Mouse (Mus musculus): Measurements from ENCODE around the gene Padi2. TPM values are rescaled to one million over a fixed set of nuclear protein-coding genes. Genes with fewer than 3 reads are reported as not detected.

Gene Padi2
- polyA plus RNA-seq, 1 experiment from 2014 or later = 0.89 TPM

- H3K27ac ChIP-seq (replicated peaks) = no peak overlapping the region
- 88% methylated on average over 8 of the region's 8 CpGs for WGBS
These were observed 34.1 kb upstream of the Padi2 start for GRCm38 (mm10) chr4:140871851-140872685.

GRCm38 (mm10) chr4:140872686-140872992, 33.5 kb upstream of the Padi2 start:
- no peaks in the 10 kb centered on the region for H3K36me3 ChIP-seq
- peaks cover 18% of the 10 kb centered on the region; the same call in 1 of the 2 replicates for H3K27me3 ChIP-seq
- H3K9me3 ChIP-seq = no peaks in the 10 kb centered on the region
- peaks cover 12% of the 10 kb centered on the region for H3K4me1 ChIP-seq
- WGBS = 87% methylated on average over 5 of the region's 5 CpGs
- H3K4me3 ChIP-seq = no peak overlapping the region
- no peak overlapping the region for H3K9ac ChIP-seq (replicated peaks)
- ATAC-seq (ENCODE audit: low FRiP score, low read depth) = no peak
- H3K27ac ChIP-seq (replicated peaks) = no peak overlapping the region
- H3K4me2 ChIP-seq (replicated peaks) = no peak overlapping the region

More at GRCm38 (mm10) chr4:140871851-140872685, 34.1 kb upstream of the Padi2 start:
- Histone ChIP-seq H3K9ac (replicated peaks) (no peak overlapping the region), H3K4me2 (replicated peaks) (no peak overlapping the region), H3K9me3 (no peaks in the 10 kb centered on the region), H3K4me3 (no peak overlapping the region), H3K27me3 (peaks cover 18% of the 10 kb centered on the region; the same call in 1 of the 2 replicates), H3K36me3 (no peaks in the 10 kb centered on the region), H3K4me1 (peaks cover 12% of the 10 kb centered on the region)
- no peak for ATAC-seq (ENCODE audit: low FRiP score, low read depth)

DNA sequence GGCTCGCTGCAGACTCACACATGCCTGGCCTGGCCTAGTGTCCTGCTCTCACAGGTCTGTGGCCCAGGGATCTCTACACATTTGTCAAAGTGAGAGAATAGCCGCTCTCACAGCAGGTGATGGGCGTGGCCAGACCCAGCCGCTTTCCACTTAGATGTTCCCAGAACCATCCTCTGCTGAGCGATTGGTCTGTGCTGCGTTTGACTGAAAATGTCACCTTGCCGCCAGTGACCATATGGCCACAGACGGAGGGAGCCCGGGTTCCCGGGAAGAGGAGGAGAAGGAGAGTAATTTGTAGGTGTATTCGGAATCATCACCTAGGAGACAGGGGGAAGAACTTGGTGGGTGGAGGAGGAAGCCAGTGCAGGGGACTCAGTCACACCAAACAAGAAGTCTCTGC, 33.1 kb upstream of the Padi2 start:
- 79% methylated on average over 11 of the region's 11 CpGs for WGBS
- H3K4me2 ChIP-seq (replicated peaks) = no peak overlapping the region
- H3K9ac ChIP-seq (replicated peaks) = no peak overlapping the region
- H3K4me1 ChIP-seq = peaks cover 10% of the 10 kb centered on the region
- ATAC-seq (ENCODE audit: low FRiP score, low read depth) = no peak
- H3K27ac ChIP-seq (replicated peaks) = no peak overlapping the region
- H3K4me3 ChIP-seq = no peak overlapping the region
- H3K9me3 ChIP-seq = no peaks in the 10 kb centered on the region
- H3K27me3 ChIP-seq = peaks cover 18% of the 10 kb centered on the region; the same call in 1 of the 2 replicates
- H3K36me3 ChIP-seq = no peaks in the 10 kb centered on the region

DNA sequence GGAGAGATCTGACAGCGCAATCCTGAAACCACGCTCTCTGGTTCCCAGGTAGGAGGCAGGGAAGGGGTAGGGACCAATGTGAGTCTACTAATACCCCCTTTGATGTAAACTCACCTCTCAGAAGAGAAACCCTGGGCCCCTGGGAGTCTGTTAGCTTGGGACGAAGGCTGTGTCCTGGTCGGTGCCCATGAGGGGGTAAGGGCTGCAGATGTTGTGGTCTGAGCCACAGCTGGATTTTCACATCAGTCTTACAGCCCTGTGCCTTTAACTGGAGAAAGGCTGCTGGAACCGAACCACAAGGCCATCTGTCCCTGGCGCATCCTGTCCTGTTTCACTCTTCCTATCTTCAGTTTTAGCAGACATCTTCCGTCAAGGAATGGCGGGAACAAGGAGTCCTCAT, 30.0 kb upstream of the Padi2 start:
- no peak for ATAC-seq (ENCODE audit: low FRiP score, low read depth)

DNA sequence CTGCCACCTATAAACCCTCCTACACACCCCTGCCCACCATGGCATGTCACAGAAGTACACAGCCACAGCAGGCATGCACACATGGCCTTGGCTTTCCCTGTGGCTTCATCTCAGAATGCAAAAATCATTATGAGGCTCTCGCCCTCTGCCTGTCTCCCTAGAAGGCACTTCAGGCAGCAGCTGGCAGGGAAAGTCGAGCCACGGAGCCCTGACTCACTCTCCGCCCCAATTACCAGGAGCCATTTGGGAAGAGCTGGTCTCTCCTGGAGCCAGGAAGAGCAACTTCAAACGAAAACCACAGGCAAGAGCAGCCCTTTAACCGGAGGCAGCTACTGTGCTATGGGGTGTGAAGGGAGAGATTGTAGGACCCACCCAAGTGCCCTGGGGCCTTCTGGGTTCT, 29.5 kb upstream of the Padi2 start:
- Histone ChIP-seq H3K9me3 (0 out of 2 replicates have a peak, but pooled peaks cover under 1% of the 10 kb centered on the region), H3K27ac (replicated peaks) (no peak overlapping the region), H3K4me2 (replicated peaks) (no peak overlapping the region), H3K9ac (replicated peaks) (no peak overlapping the region), H3K27me3 (no peaks in the 10 kb centered on the region), H3K4me1 (peaks cover 3% of the 10 kb centered on the region; the same call in 1 of the 2 replicates), H3K36me3 (no peaks in the 10 kb centered on the region), H3K4me3 (no peak overlapping the region)
- WGBS = 74% methylated on average over 6 of the region's 6 CpGs
- no peak for ATAC-seq (ENCODE audit: low FRiP score, low read depth)

More for the DNA sequence above, 30.0 kb upstream of the Padi2 start:
- H3K27ac ChIP-seq (replicated peaks) = no peak overlapping the region
- no peak overlapping the region for H3K9ac ChIP-seq (replicated peaks)
- 0 out of 2 replicates have a peak, but pooled peaks cover 2% of the 10 kb centered on the region for H3K27me3 ChIP-seq
- H3K4me2 ChIP-seq (replicated peaks) = no peak overlapping the region
- peaks cover 3% of the 10 kb centered on the region; the same call in 1 of the 2 replicates for H3K4me1 ChIP-seq
- WGBS = 90% methylated on average over 8 of the region's 8 CpGs
- H3K4me3 ChIP-seq = no peak overlapping the region
- no peaks in the 10 kb centered on the region for H3K36me3 ChIP-seq
- no peaks in the 10 kb centered on the region for H3K9me3 ChIP-seq

DNA sequence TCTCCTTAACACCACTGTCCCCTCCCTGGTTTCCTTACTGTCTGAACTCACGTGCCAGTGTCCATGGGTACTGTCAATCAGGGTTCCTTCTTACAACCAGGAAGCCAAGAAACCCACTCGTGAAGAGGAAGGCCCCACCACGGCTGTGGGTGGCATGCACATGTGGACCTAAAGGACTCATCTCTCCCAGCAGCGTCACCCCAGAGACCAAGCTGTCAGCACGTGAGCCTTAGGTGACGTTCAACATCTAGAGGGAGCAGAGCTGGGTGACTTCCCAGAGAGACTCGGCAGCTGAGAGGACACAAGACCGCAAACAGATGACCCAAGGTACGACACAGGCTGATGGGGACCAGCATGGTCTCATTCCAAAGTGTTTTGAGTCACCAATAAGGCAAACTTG, 28.7 kb upstream of the Padi2 start:
- no peaks in the 10 kb centered on the region for H3K27me3 ChIP-seq
- no peaks in the 10 kb centered on the region for H3K36me3 ChIP-seq
- no peak for ATAC-seq (ENCODE audit: low FRiP score, low read depth)
- peaks cover 8% of the 10 kb centered on the region for H3K9me3 ChIP-seq
- H3K27ac ChIP-seq (replicated peaks) = no peak overlapping the region
- H3K4me2 ChIP-seq (replicated peaks) = no peak overlapping the region
- 80% methylated on average over 9 of the region's 9 CpGs for WGBS
- peaks cover 3% of the 10 kb centered on the region; the same call in 1 of the 2 replicates for H3K4me1 ChIP-seq
- H3K9ac ChIP-seq (replicated peaks) = no peak overlapping the region
- H3K4me3 ChIP-seq = no peak overlapping the region

DNA sequence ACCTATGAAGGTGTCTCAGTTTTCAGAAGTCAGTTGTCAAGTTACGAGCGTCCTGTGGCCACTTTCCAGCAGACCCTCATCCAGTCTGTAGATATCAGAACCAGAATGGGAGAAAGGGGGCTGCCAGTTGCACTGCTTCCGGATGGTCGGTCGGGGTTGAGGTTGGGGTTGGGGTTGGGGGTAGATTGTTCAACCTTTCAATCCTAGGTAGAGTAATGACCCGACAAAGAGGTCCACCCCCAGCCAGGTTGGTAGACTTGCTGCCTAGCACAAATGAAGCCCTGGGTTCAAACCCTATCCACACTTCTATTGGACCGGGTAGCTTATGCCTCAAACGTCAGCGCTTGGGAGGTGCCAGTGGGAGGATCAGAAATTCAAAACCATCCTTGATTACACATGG, 27.5 kb upstream of the Padi2 start:
- H3K9ac ChIP-seq (replicated peaks) = no peak overlapping the region
- no peaks in the 10 kb centered on the region for H3K27me3 ChIP-seq
- no peak for ATAC-seq (ENCODE audit: low FRiP score, low read depth)
- no peaks in the 10 kb centered on the region for H3K36me3 ChIP-seq
- H3K4me3 ChIP-seq = no peak overlapping the region
- H3K4me1 ChIP-seq = peaks cover 3% of the 10 kb centered on the region; the same call in 1 of the 2 replicates
- 91% methylated on average over 9 of the region's 9 CpGs for WGBS
- peaks cover 8% of the 10 kb centered on the region for H3K9me3 ChIP-seq
- H3K27ac ChIP-seq (replicated peaks) = no peak overlapping the region
- H3K4me2 ChIP-seq (replicated peaks) = no peak overlapping the region

DNA sequence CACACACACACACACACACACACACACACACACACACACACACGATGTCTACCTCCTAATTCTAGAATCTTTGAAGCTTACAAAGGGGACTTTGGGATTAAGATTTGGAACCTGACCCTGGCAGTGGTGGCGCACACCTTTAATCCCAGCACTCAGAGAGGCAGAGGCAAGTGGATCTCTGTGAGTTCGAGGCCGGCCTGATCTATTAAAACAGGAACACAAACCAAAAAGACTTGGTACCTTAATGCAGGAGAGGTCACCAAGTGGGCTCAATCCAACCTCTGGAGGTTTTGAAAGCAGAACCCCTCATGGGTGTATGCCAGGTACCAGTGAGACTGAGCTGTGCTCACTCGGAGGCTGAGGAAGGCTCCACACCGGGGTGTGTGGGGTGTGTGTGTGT, 27.0 kb upstream of the Padi2 start:
- H3K27ac ChIP-seq (replicated peaks) = no peak overlapping the region
- no peak overlapping the region for H3K4me3 ChIP-seq
- H3K4me1 ChIP-seq = peaks cover 3% of the 10 kb centered on the region; the same call in 1 of the 2 replicates
- no peak overlapping the region for H3K9ac ChIP-seq (replicated peaks)
- H3K27me3 ChIP-seq = no peaks in the 10 kb centered on the region
- WGBS = 88% methylated on average over 6 of the region's 6 CpGs
- no peaks in the 10 kb centered on the region for H3K36me3 ChIP-seq
- H3K9me3 ChIP-seq = peaks cover 8% of the 10 kb centered on the region
- H3K4me2 ChIP-seq (replicated peaks) = no peak overlapping the region
- ATAC-seq (ENCODE audit: low FRiP score, low read depth) = no peak

- no peaks in the 10 kb centered on the region for H3K36me3 ChIP-seq
- ATAC-seq (ENCODE audit: low FRiP score, low read depth) = no peak
- peaks cover 3% of the 10 kb centered on the region; the same call in 1 of the 2 replicates for H3K4me1 ChIP-seq
- 58% methylated on average over 4 of the region's 4 CpGs for WGBS
- H3K4me3 ChIP-seq = no peak overlapping the region
- H3K9me3 ChIP-seq = peaks cover 8% of the 10 kb centered on the region
- no peak overlapping the region for H3K9ac ChIP-seq (replicated peaks)
- no peaks in the 10 kb centered on the region for H3K27me3 ChIP-seq
- no peak overlapping the region for H3K4me2 ChIP-seq (replicated peaks)
- H3K27ac ChIP-seq (replicated peaks) = no peak overlapping the region
These were observed 26.4 kb upstream of the Padi2 start for GRCm38 (mm10) chr4:140879739-140880138.

- WGBS = 84% methylated on average over 3 of the region's 3 CpGs
- no peak overlapping the region for H3K4me2 ChIP-seq (replicated peaks)
These were observed 25.9 kb upstream of the Padi2 start for GRCm38 (mm10) chr4:140880207-140880606.

DNA sequence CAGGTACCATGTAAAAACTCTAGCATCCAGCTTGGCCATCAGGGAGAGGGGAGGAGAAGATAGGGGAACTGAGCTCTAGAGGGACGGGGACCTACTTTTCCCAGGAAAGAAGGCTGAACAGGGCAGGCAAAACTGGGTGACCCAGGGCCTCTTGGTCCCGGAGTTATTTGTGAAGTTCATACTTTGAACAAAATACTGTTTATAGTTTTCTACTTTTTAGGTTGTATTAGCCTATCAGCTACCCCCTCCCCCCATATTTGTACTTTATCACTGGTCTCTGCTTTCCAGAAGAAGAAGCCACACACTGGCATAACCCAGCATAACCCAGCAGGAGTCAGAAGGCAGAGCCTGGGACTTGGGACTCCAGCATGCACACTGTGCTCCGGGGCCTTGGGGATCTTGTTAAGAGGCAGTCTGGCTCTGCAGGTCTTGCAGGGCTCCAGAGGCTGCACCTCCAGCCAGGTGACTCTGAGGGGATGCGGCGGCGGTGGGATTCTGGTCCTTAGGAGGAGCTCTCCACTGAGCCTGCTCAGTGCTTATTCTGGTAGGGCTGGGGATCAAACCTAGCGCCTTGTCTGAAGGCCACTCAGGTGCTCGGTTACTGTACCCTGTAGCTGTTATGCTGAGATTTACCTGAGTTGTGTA, 25.0 kb upstream of the Padi2 start:
- Histone ChIP-seq H3K27me3 (no peaks in the 10 kb centered on the region), H3K9me3 (peaks cover 8% of the 10 kb centered on the region), H3K36me3 (no peaks in the 10 kb centered on the region), H3K4me2 (replicated peaks) (no peak overlapping the region), H3K27ac (replicated peaks) (no peak overlapping the region), H3K4me3 (no peak overlapping the region), H3K9ac (replicated peaks) (no peak overlapping the region), H3K4me1 (peaks cover 3% of the 10 kb centered on the region; the same call in 1 of the 2 replicates)
- WGBS = 86% methylated on average over 8 of the region's 8 CpGs
- ATAC-seq (ENCODE audit: low FRiP score, low read depth) = no peak

More at GRCm38 (mm10) chr4:140880207-140880606, 25.9 kb upstream of the Padi2 start:
- Histone ChIP-seq H3K36me3 (no peaks in the 10 kb centered on the region), H3K4me3 (no peak overlapping the region), H3K9me3 (peaks cover 8% of the 10 kb centered on the region), H3K9ac (replicated peaks) (no peak overlapping the region), H3K27ac (replicated peaks) (no peak overlapping the region), H3K27me3 (no peaks in the 10 kb centered on the region), H3K4me1 (peaks cover 3% of the 10 kb centered on the region; the same call in 1 of the 2 replicates)
- no peak for ATAC-seq (ENCODE audit: low FRiP score, low read depth)

DNA sequence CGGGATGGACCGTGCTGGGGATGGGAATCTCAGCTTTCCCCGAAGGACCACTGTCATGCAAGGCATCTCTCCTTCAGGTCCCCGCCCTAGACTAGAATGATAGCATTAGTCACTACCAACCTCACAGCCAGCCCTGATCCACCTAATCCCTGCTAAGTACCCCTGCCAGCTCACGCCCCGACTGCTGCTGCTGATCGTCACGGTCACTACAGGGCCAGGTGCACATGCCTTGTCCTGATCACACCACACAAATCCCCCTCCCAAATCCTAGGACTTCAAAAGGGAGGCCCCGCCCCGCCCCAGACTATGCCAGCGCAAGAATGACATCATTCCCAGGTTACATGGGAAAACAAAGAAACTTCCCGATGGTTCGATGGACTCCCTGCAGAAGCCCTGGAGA, 24.4 kb upstream of the Padi2 start:
- ATAC-seq (ENCODE audit: low FRiP score, low read depth) = no peak
- Histone ChIP-seq H3K4me2 (replicated peaks) (no peak overlapping the region), H3K27ac (replicated peaks) (no peak overlapping the region), H3K36me3 (no peaks in the 10 kb centered on the region), H3K4me3 (no peak overlapping the region), H3K9ac (replicated peaks) (no peak overlapping the region), H3K27me3 (no peaks in the 10 kb centered on the region), H3K4me1 (peaks cover 3% of the 10 kb centered on the region; the same call in 1 of the 2 replicates), H3K9me3 (peaks cover 8% of the 10 kb centered on the region)
- 93% methylated on average over 13 of the region's 13 CpGs for WGBS
